Mouse (Mus musculus): Measurements from ENCODE around the gene Adssl1.

The Adssl1 gene

GRCm38 (mm10) chr12:112621900-112622299 lies 2.1 kb downstream of the Adssl1 start:
- DNase-seq (ENCODE audit: low spot score in 2 of 2), result no peak

GRCm38 (mm10) chr12:112623742-112624141 lies 3.9 kb downstream of the Adssl1 start:
- DNase-seq (ENCODE audit: low spot score in 2 of 2), result peak in 1 of 2 experiments; percentile 66

GRCm38 (mm10) chr12:112625700-112626099 lies 5.9 kb downstream of the Adssl1 start:
- DNase-seq (ENCODE audit: low spot score in 2 of 2), result no peak

GRCm38 (mm10) chr12:112626455-112626854 lies 6.6 kb downstream of the Adssl1 start:
- no peak for DNase-seq (ENCODE audit: low spot score in 2 of 2)

- DNase-seq (ENCODE audit: low spot score in 2 of 2), result no peak
These were observed 7.4 kb downstream of the Adssl1 start for GRCm38 (mm10) chr12:112627097-112627881.

- DNase-seq (ENCODE audit: low spot score in 2 of 2), result no peak
These were observed 8.4 kb downstream of the Adssl1 start for GRCm38 (mm10) chr12:112628197-112628596.

- peak in 1 of 2 experiments; percentile 69 for DNase-seq (ENCODE audit: low spot score in 2 of 2)
These were observed 9.3 kb downstream of the Adssl1 start for GRCm38 (mm10) chr12:112628928-112629721.

- DNase-seq (ENCODE audit: low spot score in 2 of 2), result no peak
These were observed 10.2 kb downstream of the Adssl1 start for GRCm38 (mm10) chr12:112630029-112630428.

GRCm38 (mm10) chr12:112630796-112631195 lies 11.0 kb downstream of the Adssl1 start:
- DNase-seq (ENCODE audit: low spot score in 2 of 2), result no peak

- DNase-seq (ENCODE audit: low spot score in 2 of 2), result no peak
These were observed 11.6 kb downstream of the Adssl1 start for GRCm38 (mm10) chr12:112631472-112631871.

GRCm38 (mm10) chr12:112632084-112632777 lies 12.4 kb downstream of the Adssl1 start:
- no peak for DNase-seq (ENCODE audit: low spot score in 2 of 2)

- no peak for DNase-seq (ENCODE audit: low spot score in 2 of 2)
These were observed 13.1 kb downstream of the Adssl1 start for GRCm38 (mm10) chr12:112632907-112633306.

GRCm38 (mm10) chr12:112633686-112634085 lies 13.8 kb downstream of the Adssl1 start:
- DNase-seq (ENCODE audit: low spot score in 2 of 2), result no peak

- no peak for DNase-seq (ENCODE audit: low spot score in 2 of 2)
These were observed 19.7 kb downstream of the Adssl1 start for GRCm38 (mm10) chr12:112639526-112639925.

- no peak for DNase-seq (ENCODE audit: low spot score in 2 of 2)
These were observed 23.3 kb downstream of the Adssl1 start for GRCm38 (mm10) chr12:112643126-112643525.

GRCm38 (mm10) chr12:112644180-112644854 lies 24.5 kb downstream of the Adssl1 start, which contains the start of gene Siva1:
Gene Siva1 (plus strand): TSS chr12:112644679.
- peak; percentile 96 to 98 for DNase-seq (ENCODE audit: low spot score in 2 of 2)

GRCm38 (mm10) chr12:112644855-112645506 lies 25.1 kb downstream of the Adssl1 start:
- DNase-seq (ENCODE audit: low spot score in 2 of 2), result no peak

- no peak for DNase-seq (ENCODE audit: low spot score in 2 of 2)
These were observed 26.3 kb downstream of the Adssl1 start for GRCm38 (mm10) chr12:112646139-112646538.

- DNase-seq (ENCODE audit: low spot score in 2 of 2), result no peak
These were observed 28.2 kb downstream of the Adssl1 start for GRCm38 (mm10) chr12:112648081-112648480.

GRCm38 (mm10) chr12:112651778-112652439 lies 32.1 kb downstream of the Adssl1 start:
- no peak for DNase-seq (ENCODE audit: low spot score in 2 of 2)
